Mouse (Mus musculus) Patski (cell line): ENCODE measurements around the gene Gast. TPM values are rescaled to one million over a fixed set of nuclear protein-coding genes. Genes with fewer than 3 reads are reported as not detected.

Experiments
- ATAC-seq: fragments of 100-300 bp; one replicate; pipeline ENCODE4 v1.8.0; 2021
- CTCF ChIA-PET: fragments of 350-600 bp; sonication (Branson Sonifier 250); formaldehyde crosslinking; loops from one replicate; lab custom pipeline; 2022; ENCODE audit warnings: inconsistent platforms; lab: Charles Lee
- POLR2A ChIA-PET: fragments of 350-600 bp; sonication (Branson Sonifier 250); formaldehyde crosslinking; loops from one replicate; lab custom pipeline; 2022; ENCODE audit warnings: antibody characterized with exemption, inconsistent platforms; lab: Charles Lee
- DNase-seq: peaks from one replicate; pipeline ENCODE4 v3.0.0-alpha.2; 2011; ENCODE audit warnings: low read depth, low spot score
- H3K27me3 ChIP-seq: fragments of 371-371 bp; one replicate; pipeline ENCODE4 v1.5.1; 2021
- CTCF ChIP-seq: fragments of 100-300 bp; IDR thresholded peaks from one replicate; pipeline ENCODE4 v1.5.1; 2021
- in situ Hi-C: fragments of 300-500 bp; cut with MboI; formaldehyde crosslinking; loops from 3 replicates; pipeline ENCODE4 v1.11.1; 2018; ENCODE audit warnings: low pct_unique_long_range_greater_than_20kb, mixed read lengths
- polyA plus RNA-seq: library from polyadenylated mRNA; unstranded; gene quantifications from one replicate; pipeline ENCODE4 v1.2.3, GENCODE M21; 2021

Gene Gast
- polyA plus RNA-seq, 1 experiment from 2014 or later, result not detected

DNA sequence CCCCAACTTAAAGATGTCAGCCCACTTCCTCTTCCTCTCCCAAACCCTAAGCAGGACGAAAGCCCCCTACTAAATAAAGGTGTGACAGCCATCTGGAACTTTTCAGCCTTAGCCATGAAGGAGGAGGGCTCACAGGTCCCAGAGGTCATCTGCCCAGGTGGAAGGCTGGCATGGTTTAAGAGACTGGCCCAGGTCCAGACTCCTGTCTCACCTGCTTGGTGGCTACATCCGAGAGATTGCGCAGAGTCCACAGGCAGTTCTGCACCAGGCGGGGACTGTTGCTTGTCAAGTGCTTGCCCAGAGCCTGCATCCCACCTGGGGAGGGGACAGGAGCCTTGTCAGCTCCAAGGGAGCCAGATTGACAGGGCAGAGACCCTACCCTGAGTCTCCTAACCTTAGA is 45.1 kb downstream of the Gast start:
- H3K27me3 ChIP-seq, result no peaks in the 10 kb centered on the region
- ATAC-seq (no peak), DNase-seq (no peak)
- in situ Hi-C loops, result no loop called here
- ChIA-PET POLR2A (interaction anchor here (0.6 kb wide), 1 partner anchor 605 kb away, joined by 3 read pairs; no protein-coding TSS in a partner anchor), CTCF (no interaction called here)
- no peak for TF ChIP-seq CTCF

DNA sequence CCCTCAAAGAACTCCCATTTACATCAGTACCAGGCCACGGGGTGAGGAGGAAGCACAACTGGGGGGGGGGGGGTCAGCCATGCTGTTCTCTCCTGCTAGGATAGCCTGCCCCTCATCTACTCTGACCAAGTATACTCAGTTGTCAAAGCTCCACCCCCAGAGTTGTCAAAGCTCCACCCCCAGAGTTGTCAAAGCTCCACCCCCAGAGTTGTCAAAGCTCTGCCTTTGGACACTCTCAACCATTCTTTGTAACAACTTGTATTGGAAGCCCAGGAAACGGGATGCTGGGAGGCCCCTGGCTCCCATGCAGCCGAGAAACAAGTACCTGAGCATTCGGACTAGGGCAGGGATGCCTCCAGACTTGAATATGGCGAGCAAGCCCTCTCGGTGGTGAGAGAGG is 48.5 kb downstream of the Gast start:
- POLR2A ChIA-PET, result no interaction called here
- CTCF ChIA-PET, result no interaction called here
- in situ Hi-C loops, result no loop called here
- H3K27me3 ChIP-seq, result no peaks in the 10 kb centered on the region
- ATAC-seq, result no peak
- TF ChIP-seq CTCF, result no peak
- DNase-seq, result no peak

DNA sequence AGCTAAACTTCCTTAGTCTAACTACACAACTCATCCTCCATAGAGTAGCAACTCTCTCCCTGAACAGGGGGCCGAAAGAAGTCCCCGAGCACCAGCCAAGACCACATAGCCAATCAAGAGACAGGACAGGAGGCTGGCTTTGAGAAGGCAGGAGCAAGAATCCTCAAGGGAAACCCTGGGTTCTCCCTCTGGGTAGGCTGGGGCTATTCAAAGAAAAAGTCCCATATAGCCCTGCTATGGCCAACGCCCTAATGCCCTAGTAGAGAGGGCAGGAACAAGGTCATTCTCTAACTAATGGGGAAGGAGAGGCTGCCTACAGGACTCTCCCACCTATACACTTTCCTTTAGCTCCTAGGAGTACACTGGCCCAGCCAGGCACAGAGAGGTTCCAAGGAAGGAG is 50.8 kb downstream of the Gast start:
- DNase-seq, result no peak
- ChIA-PET CTCF (interaction anchor here (0.6 to 0.9 kb wide), 2 partner anchors 15 to 23 kb away, joined by 3 to 4 read pairs; no protein-coding TSS in a partner anchor), POLR2A (no interaction called here)
- H3K27me3 ChIP-seq, result no peaks in the 10 kb centered on the region
- no peak for ATAC-seq
- TF ChIP-seq CTCF, result no peak
- in situ Hi-C loops, result no loop called here

DNA sequence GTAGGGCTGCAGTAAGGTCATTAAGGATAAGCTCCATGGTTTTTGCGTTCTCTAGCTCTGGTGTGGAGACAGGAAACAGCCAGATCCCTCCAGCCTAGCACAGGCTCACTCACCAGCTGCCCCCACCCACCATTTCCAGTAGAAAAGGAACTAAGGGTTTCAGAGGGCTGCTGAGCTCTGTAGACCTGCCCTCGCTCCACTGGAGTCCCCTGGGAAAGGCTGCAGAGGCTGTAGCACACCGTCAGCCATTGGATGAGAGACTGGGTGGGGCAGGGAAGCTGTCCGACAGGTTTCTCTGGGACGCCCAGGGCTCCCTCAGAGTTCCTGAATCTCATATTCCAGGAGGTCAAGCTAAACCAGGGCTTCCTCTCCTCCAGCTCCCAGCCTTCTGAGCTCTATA is 52.4 kb downstream of the Gast start:
- in situ Hi-C loops, result no loop called here
- POLR2A ChIA-PET, result no interaction called here
- CTCF ChIA-PET, result no interaction called here
- ATAC-seq, result no peak
- no peak for DNase-seq
- no peaks in the 10 kb centered on the region for H3K27me3 ChIP-seq
- TF ChIP-seq CTCF, result no peak

Other genes starting within 250 kb of the Gast start
- not detected for gene Krt32, start 246.2 kb upstream of the Gast start, polyA plus RNA-seq
- not detected for gene Krt35, start 238.2 kb upstream of the Gast start, polyA plus RNA-seq
- not detected for gene Krt36, start 228.8 kb upstream of the Gast start, polyA plus RNA-seq
- not detected for gene Krt13, start 212.8 kb upstream of the Gast start, polyA plus RNA-seq
- gene Krt15, start 198.5 kb upstream of the Gast start, polyA plus RNA-seq, result 0.74 TPM
- gene Krt19, start 185.7 kb upstream of the Gast start, polyA plus RNA-seq, result not detected
- not detected for gene Krt9, start 141.2 kb upstream of the Gast start, polyA plus RNA-seq
- gene Krt14, start 126.9 kb upstream of the Gast start, polyA plus RNA-seq, result not detected
- not detected for gene Krt16, start 85.5 kb upstream of the Gast start, polyA plus RNA-seq
- 0.10 TPM for gene Krt17, start 73.4 kb upstream of the Gast start, polyA plus RNA-seq
- gene Krt42, start 64.5 kb upstream of the Gast start, polyA plus RNA-seq, result 0.08 TPM
- 674 TPM for gene Eif1, start 14.5 kb upstream of the Gast start, polyA plus RNA-seq
- 23.9 TPM for gene Hap1, start 21.7 kb downstream of the Gast start, polyA plus RNA-seq
- 71.6 TPM for gene Jup, start 63.4 kb downstream of the Gast start, polyA plus RNA-seq
- gene P3h4, start 80.4 kb downstream of the Gast start, polyA plus RNA-seq, result 29.1 TPM
- gene Fkbp10, start 81.3 kb downstream of the Gast start, polyA plus RNA-seq, result 0.10 TPM
- gene Nt5c3b, start 107.4 kb downstream of the Gast start, polyA plus RNA-seq, result 59.8 TPM
- 0.44 TPM for gene Klhl10, start 107.5 kb downstream of the Gast start, polyA plus RNA-seq
- gene Klhl11, start 138.3 kb downstream of the Gast start, polyA plus RNA-seq, result 10.9 TPM
- gene Acly, start 193.6 kb downstream of the Gast start, polyA plus RNA-seq, result 162 TPM
- gene Ttc25, start 211.2 kb downstream of the Gast start, polyA plus RNA-seq, result 2.2 TPM
- 17.9 TPM for gene Cnp, start 240.5 kb downstream of the Gast start, polyA plus RNA-seq